Mouse (Mus musculus) embryo, embryonic 9.5 days (tissue): ENCODE data around the gene Olfml2b.

Experiments
- DNase-seq: peaks from one replicate; pipeline ENCODE4 v3.0.0-alpha.2; 2017; ENCODE audit errors: extremely low spot score

The Olfml2b gene

DNA sequence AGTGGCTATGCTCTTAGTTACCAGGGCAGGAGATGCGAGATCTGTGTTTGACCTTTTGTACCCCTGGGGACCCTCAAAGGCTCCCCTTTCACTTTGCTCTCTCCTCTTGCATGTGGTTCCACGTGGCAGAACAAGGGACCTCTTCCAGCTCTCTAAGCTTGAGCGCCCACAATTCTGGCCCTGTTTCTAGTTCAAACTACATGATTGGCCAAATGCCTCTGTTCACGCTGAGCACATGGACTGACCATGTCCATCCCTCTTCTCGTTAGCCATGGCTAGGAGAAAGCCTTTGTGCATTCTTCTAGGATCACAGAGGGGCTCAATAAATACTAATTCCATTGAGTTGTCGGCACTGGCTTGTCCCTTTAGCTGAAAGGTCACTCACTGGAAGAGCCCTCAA, 51.0 kb downstream of the Olfml2b start:
- DNase-seq: no peak

DNA sequence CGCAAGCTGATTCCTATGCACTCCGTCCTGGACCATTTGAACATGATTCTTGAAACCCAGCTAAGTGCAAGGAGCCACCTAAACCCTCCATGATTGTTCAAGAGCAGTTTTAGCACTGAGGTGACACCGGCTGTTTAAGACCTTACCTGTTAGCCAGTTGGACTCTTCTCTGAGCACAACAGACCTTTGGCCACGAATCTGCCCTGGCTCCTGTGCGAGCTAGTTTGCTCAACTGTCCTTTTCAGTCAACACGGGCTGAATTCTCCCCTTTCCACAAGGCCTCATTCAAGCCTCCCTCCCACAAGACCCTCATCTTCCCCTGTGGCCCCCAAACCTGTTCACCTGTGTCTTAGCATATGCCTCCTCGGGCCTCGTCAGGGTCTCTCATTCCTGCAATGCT, 52.7 kb downstream of the Olfml2b start:
- no peak for DNase-seq

DNA sequence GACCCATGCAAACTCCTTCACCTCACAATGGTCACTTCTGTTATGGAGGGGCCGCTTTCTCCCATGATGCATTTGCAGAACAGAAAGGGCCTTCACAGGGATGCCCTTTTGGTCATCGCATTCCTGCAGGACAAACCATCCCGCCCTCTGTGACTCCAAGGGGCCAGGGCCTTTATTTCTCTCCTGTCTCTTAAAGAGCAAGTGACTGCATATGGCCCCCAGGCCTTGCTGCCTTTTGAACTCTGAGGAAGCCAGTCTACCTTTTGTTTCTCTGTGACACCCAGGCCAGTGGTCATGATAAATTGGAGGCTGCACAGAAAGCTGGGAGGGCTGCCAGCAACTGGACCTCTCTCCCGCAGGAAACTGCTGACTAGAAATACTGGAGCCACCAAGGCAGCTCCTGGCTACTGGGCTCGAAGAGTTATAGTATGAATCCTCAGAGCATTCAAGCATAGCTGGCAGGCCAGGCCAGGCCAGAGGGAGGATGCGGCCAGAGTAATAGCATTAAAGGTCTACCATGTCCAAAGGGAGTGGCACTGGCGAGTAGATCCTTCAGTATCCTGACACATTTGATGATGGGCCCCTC, 53.5 kb downstream of the Olfml2b start:
- DNase-seq: peak; percentile 19

DNA sequence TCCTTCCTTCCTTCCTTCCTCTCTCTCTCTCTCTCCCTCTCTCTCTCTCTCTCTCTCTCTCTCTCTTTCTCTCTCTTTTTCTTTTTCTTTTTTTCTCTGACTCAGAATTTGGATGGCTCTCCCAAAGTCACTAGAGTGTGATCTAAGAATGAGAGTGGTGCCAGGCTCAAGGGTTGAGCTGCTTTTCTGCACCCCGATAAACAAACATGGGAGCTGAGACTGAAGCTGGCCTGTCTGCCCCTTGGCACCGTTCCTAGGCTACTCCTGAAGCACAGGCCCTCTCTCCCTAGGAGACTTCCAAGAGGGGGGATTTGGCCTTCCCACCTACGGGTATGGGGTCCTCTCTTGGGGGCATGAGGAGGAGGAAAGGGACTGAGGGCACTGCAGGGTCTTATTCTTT, 54.4 kb downstream of the Olfml2b start:
- no peak for DNase-seq

DNA sequence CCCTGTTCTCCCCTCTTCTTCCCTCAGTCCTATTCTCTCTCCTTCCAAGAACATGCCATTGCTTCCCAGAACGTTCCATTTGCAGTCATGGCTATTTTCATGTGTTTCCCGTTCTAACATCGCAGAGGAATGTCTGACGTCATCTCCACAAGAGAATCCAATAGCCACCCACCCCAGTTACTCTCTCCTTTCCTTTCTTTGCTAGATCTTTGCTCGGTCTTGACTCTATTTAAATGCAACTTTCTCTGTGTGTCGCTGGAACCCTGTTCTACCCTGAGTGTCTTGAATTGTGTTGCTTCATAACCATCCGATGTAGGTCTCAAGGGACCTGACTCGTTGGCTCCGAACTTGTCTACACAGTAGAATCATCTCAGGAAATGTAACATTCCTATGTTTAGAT, 55.2 kb downstream of the Olfml2b start:
- DNase-seq: no peak

DNA sequence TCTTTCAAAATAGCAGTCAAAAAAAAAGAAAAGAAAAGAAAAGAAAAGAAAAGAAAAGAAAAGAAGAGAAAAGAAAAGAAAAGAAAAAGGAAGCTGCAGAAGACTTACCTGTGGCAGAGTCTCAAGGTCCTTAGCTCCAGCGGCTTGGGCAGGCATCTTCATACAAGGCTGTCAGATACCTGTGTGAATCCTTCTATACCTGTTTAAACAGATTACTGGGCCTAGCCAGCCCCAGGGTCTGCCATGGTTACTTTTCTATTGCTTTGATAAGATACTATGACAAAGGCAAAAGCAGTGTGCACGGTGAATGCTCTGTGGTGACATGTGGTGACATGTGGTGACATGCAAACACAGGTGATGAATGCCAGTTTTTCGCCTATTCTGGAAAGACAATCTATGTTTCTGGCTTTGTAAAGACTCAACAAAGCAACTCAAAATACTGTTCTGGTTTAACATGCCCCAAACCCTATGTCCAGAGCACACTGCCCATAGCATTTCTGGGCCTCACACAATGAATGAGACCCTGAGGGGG, 56.2 kb downstream of the Olfml2b start:
- DNase-seq: no peak

DNA sequence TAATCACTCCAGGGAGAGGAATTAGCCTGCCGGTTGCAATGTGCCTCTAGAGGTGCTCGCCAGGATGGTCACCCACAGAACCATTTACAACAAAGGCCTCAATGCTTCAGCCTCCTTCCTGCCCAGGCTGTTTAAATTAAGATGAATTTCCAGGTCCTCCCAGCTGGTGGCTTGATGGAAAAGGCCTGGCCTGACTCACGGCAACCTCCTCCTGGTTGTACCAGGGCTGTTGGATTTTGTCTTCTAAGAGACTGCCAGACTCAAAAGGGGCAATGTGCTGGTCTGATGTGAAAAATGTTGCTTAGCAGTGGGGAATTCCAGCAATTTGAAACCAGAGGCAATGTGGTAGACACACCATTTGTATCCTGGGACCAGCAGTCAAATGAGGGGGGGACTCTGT, 56.8 kb downstream of the Olfml2b start:
- DNase-seq: no peak

DNA sequence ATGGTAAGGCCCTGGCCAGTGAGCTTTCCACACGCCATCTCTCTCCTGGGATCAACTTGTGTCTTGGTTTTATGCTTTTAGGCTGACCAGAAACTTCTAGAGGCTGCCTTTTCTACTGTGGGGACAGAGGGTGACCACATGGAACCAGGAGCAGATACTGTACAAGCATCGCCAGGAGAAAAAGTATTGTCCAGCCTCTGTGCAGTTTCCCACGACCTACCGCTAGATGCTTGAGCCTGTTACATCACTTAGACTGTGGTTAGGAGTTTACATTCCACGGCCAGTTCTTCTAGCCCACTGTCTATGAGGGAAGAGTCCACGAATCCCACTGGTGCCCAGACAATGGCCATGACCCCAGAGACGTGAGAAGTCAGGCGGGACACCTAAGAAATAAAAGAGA, 57.2 kb downstream of the Olfml2b start:
- no peak for DNase-seq

DNA sequence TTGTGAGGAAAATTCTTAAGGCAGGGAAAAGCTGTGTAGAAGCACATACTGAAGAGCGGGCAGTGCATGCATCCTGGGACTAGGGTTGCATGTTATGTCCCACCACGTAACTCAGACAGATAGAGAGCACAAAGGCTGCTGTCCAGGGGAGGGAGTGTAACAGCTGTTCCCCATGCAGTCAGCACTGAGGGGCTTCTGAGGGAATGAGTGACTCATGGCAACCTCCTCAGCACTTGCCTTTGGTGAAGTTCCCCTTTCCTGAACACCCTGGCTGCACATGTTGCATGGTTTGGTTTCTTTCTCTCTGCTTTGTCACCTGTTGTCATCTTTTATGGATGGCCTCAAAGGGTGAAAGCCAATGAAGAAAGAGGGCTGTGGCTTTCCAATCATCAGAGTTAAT, 57.9 kb downstream of the Olfml2b start:
- no peak for DNase-seq

DNA sequence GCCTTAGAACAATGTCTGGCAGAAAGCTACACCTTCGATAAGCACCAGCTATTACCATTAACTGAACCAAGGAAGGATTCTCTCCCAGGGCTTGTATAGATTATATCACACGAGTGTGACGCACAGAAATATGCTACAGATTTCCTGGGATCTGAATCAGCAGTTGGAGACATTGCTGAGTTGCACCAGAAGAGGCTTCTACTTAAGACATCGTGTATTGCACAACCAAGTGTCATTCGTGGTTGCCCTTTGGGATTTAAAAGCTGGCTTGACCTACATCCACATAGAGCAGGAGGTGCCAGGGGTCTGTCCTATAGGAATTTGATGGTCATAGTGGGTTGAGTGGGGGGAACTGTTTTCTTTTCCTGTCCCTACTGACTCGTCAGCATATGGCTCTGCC, 58.6 kb downstream of the Olfml2b start:
- no peak for DNase-seq

DNA sequence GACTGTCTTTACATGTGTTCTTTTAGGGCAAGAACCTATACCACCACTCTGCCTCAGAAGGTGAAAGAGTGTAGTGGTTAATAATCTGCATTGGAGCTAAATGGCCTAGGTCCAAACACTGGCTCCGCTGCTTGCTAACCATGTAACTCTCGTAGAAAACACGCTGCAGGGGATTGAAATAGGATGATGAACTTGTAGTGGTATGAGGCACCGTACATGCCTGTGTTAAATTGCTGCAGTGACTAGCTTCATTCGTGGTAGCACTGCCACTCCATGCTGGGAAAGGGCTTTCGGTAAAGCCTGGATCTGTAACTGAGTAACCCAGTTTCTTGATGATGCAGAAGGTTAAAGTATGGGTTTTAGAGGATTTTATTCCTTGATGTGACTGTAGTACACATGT, 59.8 kb downstream of the Olfml2b start:
- DNase-seq: no peak

DNA sequence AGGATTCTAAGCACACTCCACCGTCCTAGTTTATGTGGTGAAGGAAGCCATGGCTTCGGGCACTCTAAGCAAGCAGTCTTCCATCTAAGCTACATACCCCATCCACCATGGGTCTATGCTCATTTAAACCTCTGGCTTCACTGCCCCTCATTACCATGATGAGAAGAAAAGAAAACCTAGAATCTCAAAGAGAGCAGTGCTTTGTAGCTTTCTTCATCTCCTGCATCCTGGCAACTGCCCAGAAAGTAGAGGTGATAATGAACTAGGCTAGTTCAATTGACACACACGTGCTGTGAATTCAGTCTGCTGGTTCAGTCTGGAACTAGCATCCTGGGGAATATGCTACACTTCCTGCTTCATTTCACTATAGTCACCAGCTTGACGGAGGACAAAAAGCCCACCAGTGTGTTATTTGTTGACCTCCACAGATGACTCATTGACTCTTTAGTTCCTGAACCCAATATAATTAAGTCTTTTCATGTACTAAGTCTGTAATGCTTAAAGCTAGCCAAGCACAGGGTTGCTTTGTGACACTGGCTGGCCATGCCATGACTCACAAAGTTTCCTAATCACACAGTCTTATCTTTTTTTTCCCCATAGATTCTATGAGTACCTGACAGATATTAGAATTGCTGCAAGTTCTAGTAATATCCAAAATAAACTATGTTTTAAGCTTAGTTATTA, 60.7 kb downstream of the Olfml2b start:
- DNase-seq: no peak

DNA sequence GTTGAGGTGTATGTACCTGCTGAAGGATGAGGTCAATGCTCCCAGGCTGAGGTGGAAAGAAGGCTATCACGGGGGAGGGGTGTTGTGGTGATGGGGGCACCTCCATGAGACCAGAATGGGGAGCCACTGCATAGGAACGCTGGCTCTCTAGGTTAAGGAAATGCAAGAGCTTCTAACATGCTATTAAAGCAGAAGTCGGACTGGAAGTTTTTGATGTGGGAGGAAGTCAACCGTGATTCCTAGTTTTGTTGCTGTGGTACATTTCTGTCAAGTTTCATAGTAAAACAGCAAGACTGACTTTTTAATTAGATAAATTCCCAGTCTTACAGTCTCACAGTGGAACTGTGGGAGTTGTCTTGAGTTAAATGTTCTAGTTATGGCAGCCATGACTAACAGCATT, 61.7 kb downstream of the Olfml2b start:
- DNase-seq: no peak

DNA sequence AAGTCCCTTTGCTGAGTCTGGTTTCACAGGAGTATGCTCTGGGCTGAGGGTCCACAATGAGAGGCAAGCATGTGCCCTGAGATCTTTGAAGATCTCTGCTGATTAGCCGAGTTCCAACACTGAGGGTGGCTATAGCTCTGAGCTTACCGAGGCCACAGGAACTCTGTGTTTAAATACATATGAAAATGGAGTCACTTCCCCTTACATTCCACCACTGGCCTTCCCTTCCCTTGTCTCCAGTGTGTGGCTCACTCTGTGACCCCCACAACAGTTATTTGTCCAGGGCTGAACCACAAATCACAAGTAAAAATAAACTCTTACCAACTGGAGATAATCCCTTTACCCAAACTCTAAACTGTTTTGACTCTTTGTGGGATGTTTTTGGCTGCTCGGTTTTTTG, 64.7 kb downstream of the Olfml2b start:
- no peak for DNase-seq

DNA sequence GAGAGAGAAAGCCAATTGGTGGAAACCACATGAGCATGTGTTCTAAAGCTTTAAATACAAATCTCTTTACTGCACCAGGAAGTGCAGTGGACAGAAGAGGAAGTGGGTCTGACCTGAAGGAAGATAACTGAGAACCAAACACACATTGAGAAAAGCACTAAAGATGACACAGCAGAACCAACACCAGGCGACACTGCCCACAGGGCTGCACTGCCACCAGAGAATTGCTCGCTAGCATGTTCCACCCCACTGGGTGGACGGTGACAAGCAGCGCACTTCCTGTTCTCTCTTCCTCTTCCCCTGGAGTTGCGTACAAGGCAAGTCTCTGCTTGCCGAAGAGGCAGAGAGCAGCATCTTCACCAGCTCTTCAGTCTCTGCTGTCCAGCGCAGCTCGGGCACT, 65.1 kb downstream of the Olfml2b start:
- DNase-seq: no peak

DNA sequence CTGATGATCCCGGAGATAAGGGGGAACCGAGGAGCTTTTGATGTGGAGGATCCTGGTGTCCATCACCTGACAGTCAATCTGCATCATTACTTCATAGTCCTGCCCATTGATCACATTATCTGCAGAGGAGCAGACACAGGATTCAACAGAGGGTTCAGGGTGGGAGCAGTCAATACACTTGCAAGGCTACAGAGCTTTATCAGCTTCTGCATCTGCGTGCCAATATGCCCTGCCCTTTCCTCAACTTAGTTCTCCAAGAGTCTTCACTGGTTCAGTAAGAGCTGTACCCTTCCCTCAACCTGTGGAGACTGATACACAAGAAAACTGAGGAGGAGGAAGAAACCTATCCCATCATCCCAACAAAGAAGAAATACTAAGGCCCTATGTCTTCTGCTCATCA, 65.6 kb downstream of the Olfml2b start:
- no peak for DNase-seq

DNA sequence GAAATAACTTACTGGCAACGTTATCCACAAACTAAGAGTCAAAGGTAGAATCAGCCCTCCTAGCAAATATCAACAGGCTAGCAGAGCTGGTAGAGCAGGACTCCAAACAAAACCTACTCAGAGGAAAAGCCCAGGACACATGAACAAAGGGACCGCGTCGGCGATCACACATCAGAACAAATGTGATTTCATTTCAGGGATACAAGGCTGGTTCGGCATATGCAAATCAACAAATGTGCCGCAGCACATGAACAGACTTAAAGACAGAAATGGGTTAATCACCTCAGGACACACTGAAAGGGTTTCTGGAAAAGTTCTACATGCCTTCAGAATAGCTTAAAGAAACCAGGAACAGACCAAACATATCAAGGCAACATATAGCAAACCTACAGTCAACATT, 67.4 kb downstream of the Olfml2b start:
- DNase-seq: no peak

DNA sequence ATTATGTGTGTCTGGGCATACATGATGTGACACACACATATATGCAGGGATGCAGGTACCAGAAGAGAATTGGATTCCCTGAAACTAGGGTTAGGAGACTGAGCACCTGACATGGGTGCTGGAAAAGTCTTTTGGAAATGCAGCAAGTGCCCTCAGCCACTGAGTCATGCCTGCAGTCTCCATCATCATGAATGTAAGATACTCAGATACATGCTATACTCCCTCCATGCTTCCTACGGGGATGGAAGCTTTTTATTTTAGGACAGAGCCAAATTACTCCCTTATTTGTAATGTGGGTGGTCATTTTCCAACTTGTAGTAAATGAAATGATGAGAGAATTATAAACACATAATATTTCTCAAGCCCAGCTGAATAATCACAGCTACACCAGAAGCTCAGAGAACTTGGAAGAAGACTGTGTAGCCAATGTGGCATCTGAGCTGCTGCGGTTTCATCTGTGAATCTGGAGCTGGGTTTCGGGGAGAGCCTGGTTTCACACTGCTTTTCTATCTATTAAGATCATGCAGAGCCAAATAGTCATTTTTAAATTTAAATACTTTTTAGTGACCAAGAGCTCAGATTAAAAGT, 73.0 kb downstream of the Olfml2b start:
- DNase-seq: no peak

DNA sequence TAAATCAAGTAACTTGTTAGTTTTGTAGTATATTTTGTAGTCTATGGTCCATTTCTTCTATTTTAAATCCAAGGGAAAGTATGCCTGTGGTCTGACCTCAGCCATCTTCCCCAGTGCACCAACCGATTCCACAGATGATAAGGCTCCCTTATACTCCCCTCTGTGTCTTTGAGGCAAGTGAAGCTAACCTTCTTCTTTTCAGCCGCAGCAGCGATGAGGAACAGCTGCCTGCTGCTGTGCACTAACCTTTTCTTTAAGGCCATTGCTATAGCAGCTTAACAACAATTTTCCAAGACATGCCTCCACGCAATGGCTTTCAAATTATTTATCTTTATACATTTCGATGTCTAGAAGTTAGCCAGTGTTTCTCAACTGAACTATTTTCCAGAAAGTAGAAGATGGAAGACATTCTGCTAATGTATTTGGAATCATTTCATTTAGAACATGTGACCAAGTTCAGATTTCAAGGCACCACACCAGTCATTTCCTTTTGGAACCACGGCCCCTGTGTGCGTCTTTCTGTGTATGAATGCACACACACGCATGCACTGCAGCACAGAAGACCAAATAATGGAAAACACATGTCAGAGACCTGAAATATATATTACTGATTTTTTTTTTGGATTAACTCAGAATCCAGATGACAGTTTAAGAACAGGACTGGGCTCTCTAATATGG, 73.9 kb downstream of the Olfml2b start:
- DNase-seq: no peak

DNA sequence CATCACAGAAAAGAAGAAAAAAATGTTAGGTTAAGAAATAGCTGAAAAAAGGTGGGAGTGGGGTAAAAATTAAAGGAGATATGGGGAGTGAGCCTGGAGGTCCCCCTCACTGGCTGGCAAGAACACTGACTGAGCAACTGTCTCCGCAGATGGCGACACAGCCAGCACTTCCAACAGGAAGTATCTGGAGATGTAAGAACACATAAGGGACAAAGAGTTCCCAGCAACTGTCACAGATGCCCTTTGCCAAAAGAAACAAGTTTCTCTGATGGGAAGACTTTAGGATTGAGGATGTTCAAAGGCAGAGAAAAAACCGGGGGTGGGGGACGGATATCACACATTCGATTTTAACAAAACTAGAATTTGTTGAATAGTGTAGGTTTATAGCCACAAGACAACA, 77.2 kb downstream of the Olfml2b start:
- DNase-seq: no peak

DNA sequence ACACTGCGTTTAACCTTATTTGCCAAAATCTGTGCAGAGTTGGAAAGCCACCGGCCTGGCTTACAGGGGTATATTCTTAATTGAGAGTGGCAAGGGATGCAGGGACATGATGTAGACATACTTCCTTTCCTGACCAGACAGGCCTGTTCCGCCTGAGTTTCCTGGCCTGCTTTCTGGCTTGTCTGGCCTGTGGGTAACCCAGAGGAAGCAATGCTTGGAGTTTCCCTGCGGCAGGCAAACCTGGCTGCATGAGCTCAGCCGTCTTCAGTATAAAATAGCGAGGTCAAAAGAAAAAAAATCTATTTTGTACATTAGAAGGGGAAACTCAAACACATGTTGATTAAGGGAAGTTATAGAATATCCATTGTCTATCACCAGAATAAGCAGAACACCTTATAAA, 84.2 kb downstream of the Olfml2b start:
- no peak for DNase-seq

DNA sequence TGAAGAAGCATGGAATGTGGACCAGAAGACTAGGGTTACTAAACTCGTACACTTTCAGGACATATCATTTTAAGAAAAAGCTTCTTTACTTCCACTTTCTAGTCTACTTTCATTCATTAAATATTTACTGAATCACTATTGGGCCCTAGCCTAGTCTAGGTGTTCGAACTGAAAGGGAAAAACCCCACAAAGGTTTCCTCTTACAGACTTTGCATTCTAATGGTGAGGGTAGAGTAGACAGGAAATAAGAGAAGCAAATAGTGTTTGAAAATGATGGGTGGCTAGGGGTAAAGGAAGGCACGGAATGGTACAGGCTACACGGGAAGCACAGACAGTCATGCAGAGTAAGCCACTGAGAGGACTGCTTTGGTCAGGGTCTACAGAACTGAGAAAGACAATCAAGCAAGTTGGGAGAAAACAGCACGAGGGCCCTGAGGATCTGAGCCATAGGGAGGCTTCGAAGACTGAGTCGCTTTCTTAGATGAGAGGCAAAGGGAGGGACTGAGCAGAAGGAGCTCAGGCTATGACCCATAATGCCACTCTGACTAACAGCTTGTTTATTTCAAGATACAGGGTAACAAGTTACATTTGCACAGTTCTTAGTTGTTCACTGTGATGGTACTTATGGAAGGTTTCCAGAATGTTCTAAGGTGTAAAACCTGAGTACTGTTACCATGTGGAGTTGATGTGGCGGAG, 85.1 kb downstream of the Olfml2b start:
- no peak for DNase-seq
